Mouse (Mus musculus): ENCODE measurements around the gene Bcas3. TPM values are rescaled to one million over a fixed set of nuclear protein-coding genes. Genes with fewer than 3 reads are reported as not detected.

The Bcas3 gene
- polyA plus RNA-seq, 1 experiment from 2014 or later: 31.2 TPM

DNA sequence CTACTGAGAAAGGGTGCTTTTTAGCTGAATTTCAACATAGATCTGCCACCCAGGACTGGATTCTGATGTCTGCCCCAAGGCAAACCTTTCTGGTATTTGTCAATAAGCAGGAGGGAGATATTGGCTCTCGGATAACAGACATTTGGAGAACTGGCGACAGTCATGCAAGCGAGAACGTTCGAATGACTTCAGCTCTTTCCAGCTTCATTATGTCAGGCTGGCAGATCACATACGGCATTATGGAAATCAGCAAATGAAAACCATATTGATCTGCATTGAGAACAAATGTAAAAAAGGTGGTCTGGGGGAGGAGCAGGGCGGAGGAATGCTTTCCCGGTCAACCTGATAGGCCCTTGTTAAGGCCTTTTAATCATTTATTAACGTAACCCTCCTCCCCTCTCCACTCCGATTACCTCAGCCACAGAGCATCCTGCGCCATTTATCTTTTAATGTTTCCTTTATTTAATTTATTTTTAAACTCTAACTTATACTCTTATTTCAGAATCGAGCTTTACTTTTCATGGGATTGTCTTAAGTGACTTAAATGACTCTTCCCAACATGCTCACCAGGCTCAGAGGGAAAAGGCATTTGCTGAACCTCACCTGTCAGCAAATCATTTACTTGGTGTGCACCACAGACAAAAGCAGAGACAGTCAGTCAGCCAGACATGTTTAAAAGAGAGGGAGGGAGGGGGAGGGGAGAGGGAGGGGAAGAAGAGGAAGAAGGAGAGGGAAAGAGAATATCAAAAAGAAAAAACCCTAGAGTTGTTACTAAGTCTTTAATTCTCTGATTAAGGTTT lies 285.9 kb downstream of the Bcas3 start:
- no peak overlapping the region for H3K9ac ChIP-seq (replicated peaks; ENCODE audit: low read length)
- DNase-seq (ENCODE audit: low spot score) (peak; percentile 86), ATAC-seq (replicated peaks; ENCODE audit: insufficient number of reproducible peaks, low FRiP score, low TSS enrichment, low read depth) (0 out of 2 replicates have a peak, but pooled peaks have one; percentile 17)
- no peak overlapping the region for H3K4me2 ChIP-seq (ENCODE audit: low read depth, low read length)
- 36% methylated on average over 12 of the region's 12 CpGs for WGBS
- no peak overlapping the region for H3K4me3 ChIP-seq (ENCODE audit: low read depth, low read length)
- H3K27ac ChIP-seq (replicated peaks; ENCODE audit: low read depth, low read length): no peak overlapping the region
- no peaks in the 10 kb centered on the region for H3K36me3 ChIP-seq (replicated peaks; ENCODE audit: control insufficient read depth, insufficient read depth, low read depth, low read length)
- H3K27me3 ChIP-seq (ENCODE audit: control insufficient read depth, insufficient read depth, low read length): no peaks in the 10 kb centered on the region
- H3K4me1 ChIP-seq (ENCODE audit: control insufficient read depth, insufficient read depth, low read length): no peaks in the 10 kb centered on the region
- no peaks in the 10 kb centered on the region for H3K9me3 ChIP-seq (replicated peaks; ENCODE audit: control insufficient read depth, low read length)

DNA sequence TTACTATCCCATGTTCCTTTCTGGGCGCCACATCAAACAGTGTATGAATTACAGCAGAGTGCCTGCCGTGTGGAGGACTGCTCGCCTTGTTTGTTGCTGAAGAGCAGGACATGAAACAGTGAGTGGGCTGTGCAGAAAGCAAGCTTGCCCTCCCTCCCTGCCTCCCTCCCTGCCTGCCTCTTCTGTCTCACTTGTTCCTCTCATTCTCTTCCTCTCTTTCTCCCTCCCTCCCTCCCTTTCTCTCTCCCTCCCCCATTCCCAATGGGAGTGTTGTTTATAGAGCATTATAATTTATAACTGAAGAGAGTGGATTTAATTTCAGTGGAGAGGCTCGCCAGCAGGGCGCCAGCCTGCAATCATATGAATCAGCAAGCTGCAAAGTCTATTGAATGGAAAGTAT lies 287.7 kb downstream of the Bcas3 start:
- H3K4me2 ChIP-seq (ENCODE audit: low read depth, low read length): peak overlapping the region; percentile 2; the same call in 1 of the 2 replicates
- ATAC-seq (replicated peaks; ENCODE audit: insufficient number of reproducible peaks, low FRiP score, low TSS enrichment, low read depth) (peak; percentile 47), DNase-seq (ENCODE audit: low spot score) (peak; percentile 58)
- WGBS: 24% methylated on average over 5 of the region's 5 CpGs
- H3K9ac ChIP-seq (replicated peaks; ENCODE audit: low read length): no peak overlapping the region
- no peaks in the 10 kb centered on the region for H3K9me3 ChIP-seq (replicated peaks; ENCODE audit: control insufficient read depth, low read length)
- no peaks in the 10 kb centered on the region for H3K36me3 ChIP-seq (replicated peaks; ENCODE audit: control insufficient read depth, insufficient read depth, low read depth, low read length)
- no peaks in the 10 kb centered on the region for H3K27me3 ChIP-seq (ENCODE audit: control insufficient read depth, insufficient read depth, low read length)
- no peaks in the 10 kb centered on the region; the same call in 1 of the 2 replicates for H3K4me1 ChIP-seq (ENCODE audit: control insufficient read depth, insufficient read depth, low read length)
- peak overlapping the region; percentile 68 for H3K27ac ChIP-seq (replicated peaks; ENCODE audit: low read depth, low read length)
- H3K4me3 ChIP-seq (ENCODE audit: low read depth, low read length): no peak overlapping the region; the same call in 1 of the 2 replicates

DNA sequence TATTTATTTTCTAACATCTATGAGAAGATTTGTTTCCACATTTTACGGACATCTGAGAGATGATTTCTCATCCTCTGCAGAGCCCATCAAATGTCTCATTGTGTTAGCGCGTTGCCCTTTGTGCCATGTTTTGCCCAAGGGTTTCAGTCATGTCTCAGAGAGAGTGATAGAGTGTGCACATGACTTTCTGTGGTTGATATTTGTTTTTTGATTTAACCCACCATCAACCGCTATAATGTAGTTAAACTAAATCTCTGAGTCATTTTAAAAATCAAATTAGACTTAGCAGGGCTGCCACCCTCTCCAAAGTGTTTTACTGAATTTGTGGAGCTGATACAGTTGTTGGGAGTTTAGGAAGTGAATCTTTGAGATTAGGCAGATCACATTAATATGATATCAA lies 288.5 kb downstream of the Bcas3 start:
- Histone ChIP-seq H3K27me3 (ENCODE audit: control insufficient read depth, insufficient read depth, low read length) (no peaks in the 10 kb centered on the region), H3K27ac (replicated peaks; ENCODE audit: low read depth, low read length) (peak overlapping the region; percentile 60; the same call in 1 of the 2 replicates), H3K4me2 (ENCODE audit: low read depth, low read length) (no peak overlapping the region), H3K9me3 (replicated peaks; ENCODE audit: control insufficient read depth, low read length) (no peaks in the 10 kb centered on the region), H3K36me3 (replicated peaks; ENCODE audit: control insufficient read depth, insufficient read depth, low read depth, low read length) (no peaks in the 10 kb centered on the region), H3K4me3 (ENCODE audit: low read depth, low read length) (no peak overlapping the region), H3K9ac (replicated peaks; ENCODE audit: low read length) (no peak overlapping the region), H3K4me1 (ENCODE audit: control insufficient read depth, insufficient read depth, low read length) (no peaks in the 10 kb centered on the region; the same call in 1 of the 2 replicates)
- WGBS: 59% methylated on average over 4 of the region's 4 CpGs
- ATAC-seq (replicated peaks; ENCODE audit: insufficient number of reproducible peaks, low FRiP score, low TSS enrichment, low read depth): no peak
- DNase-seq (ENCODE audit: low spot score): no peak

DNA sequence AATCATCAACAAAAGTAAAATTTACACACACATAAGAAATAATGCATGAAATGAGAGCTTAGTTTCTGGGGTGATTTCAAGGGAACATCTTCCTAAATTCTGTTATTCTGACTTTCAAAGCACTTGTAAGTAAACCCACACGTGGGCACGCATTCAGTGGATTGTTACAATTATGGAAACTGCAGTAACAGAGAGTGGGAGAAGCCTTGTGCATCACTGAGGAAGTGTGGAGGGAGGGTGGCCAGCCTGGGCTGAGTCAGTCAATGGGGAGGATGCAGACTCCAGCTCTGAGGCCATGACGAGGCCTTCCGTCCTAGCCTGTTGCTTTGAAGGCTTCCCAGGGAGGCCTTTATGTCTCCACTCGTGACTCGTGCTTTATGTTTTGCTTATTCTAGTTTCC lies 289.6 kb downstream of the Bcas3 start:
- ATAC-seq (replicated peaks; ENCODE audit: insufficient number of reproducible peaks, low FRiP score, low TSS enrichment, low read depth) (no peak), DNase-seq (ENCODE audit: low spot score) (no peak)
- H3K27me3 ChIP-seq (ENCODE audit: control insufficient read depth, insufficient read depth, low read length): no peaks in the 10 kb centered on the region
- H3K9ac ChIP-seq (replicated peaks; ENCODE audit: low read length): no peak overlapping the region
- 49% methylated on average over 6 of the region's 6 CpGs for WGBS
- no peaks in the 10 kb centered on the region for H3K9me3 ChIP-seq (replicated peaks; ENCODE audit: control insufficient read depth, low read length)
- no peaks in the 10 kb centered on the region for H3K36me3 ChIP-seq (replicated peaks; ENCODE audit: control insufficient read depth, insufficient read depth, low read depth, low read length)
- H3K4me1 ChIP-seq (ENCODE audit: control insufficient read depth, insufficient read depth, low read length): no peaks in the 10 kb centered on the region; the same call in 1 of the 2 replicates
- H3K27ac ChIP-seq (replicated peaks; ENCODE audit: low read depth, low read length): peak overlapping the region; percentile 1; the same call in 1 of the 2 replicates
- H3K4me3 ChIP-seq (ENCODE audit: low read depth, low read length): no peak overlapping the region
- no peak overlapping the region for H3K4me2 ChIP-seq (ENCODE audit: low read depth, low read length)

DNA sequence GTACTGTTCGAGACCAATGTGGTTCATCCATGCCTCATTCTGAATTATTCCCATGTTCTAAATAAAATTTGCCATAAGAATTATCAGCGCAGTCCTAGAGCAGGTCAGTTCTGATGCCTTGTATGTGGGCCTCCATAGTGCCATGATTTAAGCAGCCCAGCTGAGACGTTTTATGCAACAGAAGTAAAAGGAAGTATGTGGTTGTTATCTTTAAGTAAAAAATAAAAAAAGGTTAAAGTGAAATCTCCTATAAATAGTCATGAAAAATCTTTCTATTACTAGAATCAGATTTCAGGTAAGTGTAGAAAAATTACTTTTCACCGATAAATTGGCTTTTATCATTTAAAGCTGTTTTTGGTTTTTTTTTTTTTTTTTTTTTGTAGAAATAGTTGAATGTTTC lies 290.1 kb downstream of the Bcas3 start:
- no peak overlapping the region for H3K9ac ChIP-seq (replicated peaks; ENCODE audit: low read length)
- no peaks in the 10 kb centered on the region for H3K27me3 ChIP-seq (ENCODE audit: control insufficient read depth, insufficient read depth, low read length)
- H3K4me2 ChIP-seq (ENCODE audit: low read depth, low read length): no peak overlapping the region
- ATAC-seq (replicated peaks; ENCODE audit: insufficient number of reproducible peaks, low FRiP score, low TSS enrichment, low read depth) (no peak), DNase-seq (ENCODE audit: low spot score) (no peak)
- no peaks in the 10 kb centered on the region for H3K36me3 ChIP-seq (replicated peaks; ENCODE audit: control insufficient read depth, insufficient read depth, low read depth, low read length)
- no peaks in the 10 kb centered on the region for H3K9me3 ChIP-seq (replicated peaks; ENCODE audit: control insufficient read depth, low read length)
- no peak overlapping the region for H3K4me3 ChIP-seq (ENCODE audit: low read depth, low read length)
- 85% methylated on average over 4 of the region's 4 CpGs for WGBS
- peak overlapping the region; percentile 1; the same call in 1 of the 2 replicates for H3K27ac ChIP-seq (replicated peaks; ENCODE audit: low read depth, low read length)
- H3K4me1 ChIP-seq (ENCODE audit: control insufficient read depth, insufficient read depth, low read length): no peaks in the 10 kb centered on the region; the same call in 1 of the 2 replicates

DNA sequence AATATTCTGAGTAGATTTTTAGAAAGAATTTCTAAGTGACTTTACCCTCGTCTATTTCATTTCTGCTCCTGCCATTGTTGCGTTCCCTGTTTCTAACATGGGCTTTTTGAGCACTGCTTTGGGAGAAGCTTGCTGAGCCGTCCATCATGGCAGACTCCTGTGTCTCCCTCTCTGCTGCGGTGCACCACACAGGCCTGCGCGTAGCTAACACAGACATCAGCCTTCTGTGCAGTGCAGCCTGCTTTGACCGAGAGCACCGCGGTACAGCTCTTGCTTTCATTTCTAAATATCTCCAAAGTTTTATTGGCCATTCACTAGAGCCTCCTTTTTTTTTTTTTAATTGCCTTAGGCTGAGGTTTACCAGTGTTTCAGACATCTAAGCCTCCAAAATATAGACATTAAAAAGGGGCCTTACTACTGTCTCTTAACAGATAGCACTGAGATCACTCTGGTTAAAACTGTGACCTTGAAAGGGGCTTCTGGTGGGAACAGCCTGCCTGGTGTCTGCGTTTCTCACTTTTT lies 290.6 kb downstream of the Bcas3 start:
- DNase-seq (ENCODE audit: low spot score): no peak
- 0 out of 2 replicates have a peak overlapping the region, but pooled peaks have one; percentile 47 for H3K27ac ChIP-seq (replicated peaks; ENCODE audit: low read depth, low read length)
- no peaks in the 10 kb centered on the region for H3K9me3 ChIP-seq (replicated peaks; ENCODE audit: control insufficient read depth, low read length)
- 69% methylated on average over 10 of the region's 10 CpGs for WGBS
- no peak overlapping the region for H3K4me3 ChIP-seq (ENCODE audit: low read depth, low read length)
- H3K36me3 ChIP-seq (replicated peaks; ENCODE audit: control insufficient read depth, insufficient read depth, low read depth, low read length): no peaks in the 10 kb centered on the region
- H3K9ac ChIP-seq (replicated peaks; ENCODE audit: low read length): no peak overlapping the region
- H3K4me1 ChIP-seq (ENCODE audit: control insufficient read depth, insufficient read depth, low read length): no peaks in the 10 kb centered on the region; the same call in 1 of the 2 replicates
- ATAC-seq (replicated peaks; ENCODE audit: insufficient number of reproducible peaks, low FRiP score, low TSS enrichment, low read depth): no peak
- no peaks in the 10 kb centered on the region for H3K27me3 ChIP-seq (ENCODE audit: control insufficient read depth, insufficient read depth, low read length)
- H3K4me2 ChIP-seq (ENCODE audit: low read depth, low read length): no peak overlapping the region

DNA sequence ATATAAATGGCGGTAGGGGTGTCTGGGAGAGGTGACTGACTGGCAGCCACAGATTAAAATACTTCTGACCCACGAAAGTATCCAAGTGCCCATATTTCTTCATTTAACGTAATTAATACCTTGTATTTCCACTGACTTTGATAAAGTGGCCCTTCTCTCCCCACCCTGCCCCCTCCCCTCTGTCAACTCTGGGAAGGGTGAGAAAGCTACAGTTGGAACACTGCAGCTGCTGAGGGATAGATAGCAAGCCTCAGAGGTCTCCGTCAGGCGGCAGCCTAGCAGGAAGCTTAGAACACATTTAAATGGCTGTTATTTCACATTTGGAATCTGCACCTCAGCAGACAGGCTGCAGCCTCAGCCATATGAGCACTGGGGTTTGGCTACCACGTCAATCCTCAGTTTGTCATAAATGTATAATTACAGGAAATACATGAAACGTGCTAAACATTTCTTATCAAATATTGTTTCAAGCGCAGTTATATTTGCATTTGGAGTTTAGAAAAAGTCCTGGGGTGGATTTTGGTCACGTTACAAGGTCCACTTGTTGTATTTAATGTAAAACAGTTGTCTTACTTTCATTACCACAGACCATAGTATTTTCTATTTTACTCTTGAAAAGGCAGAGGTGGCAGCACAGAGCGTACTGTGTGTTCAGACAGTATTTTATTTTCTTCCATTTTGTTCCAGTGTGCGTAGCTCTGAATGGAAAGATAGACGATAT lies 291.2 kb downstream of the Bcas3 start:
- H3K4me3 ChIP-seq (ENCODE audit: low read depth, low read length): no peak overlapping the region
- 54% methylated on average over 12 of the region's 12 CpGs for WGBS
- no peak for DNase-seq (ENCODE audit: low spot score)
- no peak overlapping the region for H3K4me2 ChIP-seq (ENCODE audit: low read depth, low read length)
- ATAC-seq (replicated peaks; ENCODE audit: insufficient number of reproducible peaks, low FRiP score, low TSS enrichment, low read depth): no peak
- H3K9me3 ChIP-seq (replicated peaks; ENCODE audit: control insufficient read depth, low read length): no peaks in the 10 kb centered on the region
- no peak overlapping the region for H3K9ac ChIP-seq (replicated peaks; ENCODE audit: low read length)
- H3K27ac ChIP-seq (replicated peaks; ENCODE audit: low read depth, low read length): no peak overlapping the region
- H3K27me3 ChIP-seq (ENCODE audit: control insufficient read depth, insufficient read depth, low read length): no peaks in the 10 kb centered on the region
- no peaks in the 10 kb centered on the region; the same call in 1 of the 2 replicates for H3K4me1 ChIP-seq (ENCODE audit: control insufficient read depth, insufficient read depth, low read length)
- no peaks in the 10 kb centered on the region for H3K36me3 ChIP-seq (replicated peaks; ENCODE audit: control insufficient read depth, insufficient read depth, low read depth, low read length)

DNA sequence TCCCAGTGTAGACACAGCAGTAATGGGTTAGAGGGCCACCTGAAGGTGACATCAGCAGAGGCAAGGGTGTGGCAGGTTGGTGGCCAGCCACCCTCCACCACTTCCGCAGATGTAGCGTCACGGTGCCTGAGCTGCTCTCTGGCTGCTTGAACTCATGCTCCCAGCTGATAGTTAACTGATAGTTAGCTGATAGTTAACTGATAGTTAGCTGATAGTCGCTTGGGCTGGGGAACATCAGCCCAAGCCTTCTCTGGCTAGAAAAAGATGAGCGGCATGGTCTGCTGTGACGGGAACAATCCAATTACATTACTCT lies 291.7 kb downstream of the Bcas3 start:
- ATAC-seq (replicated peaks; ENCODE audit: insufficient number of reproducible peaks, low FRiP score, low TSS enrichment, low read depth): no peak
- Histone ChIP-seq H3K4me2 (ENCODE audit: low read depth, low read length) (no peak overlapping the region), H3K36me3 (replicated peaks; ENCODE audit: control insufficient read depth, insufficient read depth, low read depth, low read length) (no peaks in the 10 kb centered on the region), H3K27ac (replicated peaks; ENCODE audit: low read depth, low read length) (no peak overlapping the region), H3K9me3 (replicated peaks; ENCODE audit: control insufficient read depth, low read length) (no peaks in the 10 kb centered on the region), H3K4me3 (ENCODE audit: low read depth, low read length) (no peak overlapping the region), H3K9ac (replicated peaks; ENCODE audit: low read length) (no peak overlapping the region), H3K27me3 (ENCODE audit: control insufficient read depth, insufficient read depth, low read length) (no peaks in the 10 kb centered on the region), H3K4me1 (ENCODE audit: control insufficient read depth, insufficient read depth, low read length) (no peaks in the 10 kb centered on the region; the same call in 1 of the 2 replicates)
- WGBS: 89% methylated on average over 6 of the region's 6 CpGs
- DNase-seq (ENCODE audit: low spot score): no peak
